Mouse (Mus musculus): Measurements from ENCODE around the gene Cep41. TPM values are rescaled to one million over a fixed set of nuclear protein-coding genes. Genes with fewer than 3 reads are reported as not detected.
A peak's percentile ranks its signal among the peaks of the same experiment; 100 is the strongest.

Gene Cep41
- polyA plus RNA-seq, 1 experiment from 2014 or later, result 4.7 TPM

GRCm38 (mm10) chr6:30621986-30622389 is 71.6 kb downstream of the Cep41 start:
- no peak overlapping the region for H3K9ac ChIP-seq (ENCODE audit: low read length)
- H3K9me3 ChIP-seq (ENCODE audit: control insufficient read depth, low read length), result no peaks in the 10 kb centered on the region
- DNase-seq (ENCODE audit: low spot score) (no peak), ATAC-seq (ENCODE audit: low FRiP score, low TSS enrichment) (no peak)
- no peaks in the 10 kb centered on the region for H3K27me3 ChIP-seq (ENCODE audit: control insufficient read depth, insufficient read depth, low read length)
- no peak for TF ChIP-seq CTCF (IDR thresholded peaks at IDR 0.05; ENCODE audit: low read depth)
- no peak for TF ChIP-seq EP300 (optimal IDR thresholded peaks at IDR 0.05)
- no peaks in the 10 kb centered on the region for H3K36me3 ChIP-seq (ENCODE audit: control insufficient read depth, insufficient read depth, low read length)
- H3K4me2 ChIP-seq (replicated peaks; ENCODE audit: low read depth), result no peak overlapping the region
- H3K4me3 ChIP-seq (ENCODE audit: low read depth, low read length), result no peak overlapping the region
- WGBS, result 38% methylated on average over 4 of the region's 4 CpGs
- H3K4me1 ChIP-seq (replicated peaks; ENCODE audit: control insufficient read depth, insufficient read depth), result peaks cover 2% of the 10 kb centered on the region; the same call in 1 of the 2 replicates
- no peak overlapping the region for H3K27ac ChIP-seq (replicated peaks)

GRCm38 (mm10) chr6:30620994-30621393 is 72.6 kb downstream of the Cep41 start:
- 75% methylated on average over 6 of the region's 6 CpGs for WGBS
- H3K4me3 ChIP-seq (ENCODE audit: low read depth, low read length), result no peak overlapping the region
- no peaks in the 10 kb centered on the region for H3K36me3 ChIP-seq (ENCODE audit: control insufficient read depth, insufficient read depth, low read length)
- TF ChIP-seq EP300 (optimal IDR thresholded peaks at IDR 0.05), result no peak
- TF ChIP-seq CTCF (IDR thresholded peaks at IDR 0.05; ENCODE audit: low read depth), result no peak
- no peak for DNase-seq (ENCODE audit: low spot score)
- no peaks in the 10 kb centered on the region for H3K27me3 ChIP-seq (ENCODE audit: control insufficient read depth, insufficient read depth, low read length)
- peaks cover 5% of the 10 kb centered on the region; the same call in 1 of the 2 replicates for H3K4me1 ChIP-seq (replicated peaks; ENCODE audit: control insufficient read depth, insufficient read depth)
- no peak for ATAC-seq (ENCODE audit: low FRiP score, low TSS enrichment)
- H3K27ac ChIP-seq (replicated peaks), result no peak overlapping the region; the same call in 1 of the 2 replicates
- H3K9me3 ChIP-seq (ENCODE audit: control insufficient read depth, low read length), result no peaks in the 10 kb centered on the region
- H3K4me2 ChIP-seq (replicated peaks; ENCODE audit: low read depth), result no peak overlapping the region
- H3K9ac ChIP-seq (ENCODE audit: low read length), result no peak overlapping the region

GRCm38 (mm10) chr6:30620591-30620990 is 73.0 kb downstream of the Cep41 start:
- no peak overlapping the region; the same call in 1 of the 2 replicates for H3K27ac ChIP-seq (replicated peaks)
- WGBS, result 56% methylated on average over 4 of the region's 4 CpGs
- DNase-seq (ENCODE audit: low spot score), result no peak

GRCm38 (mm10) chr6:30619606-30620005 is 73.9 kb downstream of the Cep41 start:
- Histone ChIP-seq H3K4me2 (replicated peaks; ENCODE audit: low read depth) (no peak overlapping the region), H3K36me3 (ENCODE audit: control insufficient read depth, insufficient read depth, low read length) (no peaks in the 10 kb centered on the region), H3K27ac (replicated peaks) (no peak overlapping the region), H3K9me3 (ENCODE audit: control insufficient read depth, low read length) (no peaks in the 10 kb centered on the region), H3K9ac (ENCODE audit: low read length) (no peak overlapping the region), H3K4me3 (ENCODE audit: low read depth, low read length) (no peak overlapping the region), H3K4me1 (replicated peaks; ENCODE audit: control insufficient read depth, insufficient read depth) (peaks cover 5% of the 10 kb centered on the region; the same call in 1 of the 2 replicates), H3K27me3 (ENCODE audit: control insufficient read depth, insufficient read depth, low read length) (no peaks in the 10 kb centered on the region)
- DNase-seq (ENCODE audit: low spot score) (no peak), ATAC-seq (ENCODE audit: low FRiP score, low TSS enrichment) (no peak)
- TF ChIP-seq CTCF (IDR thresholded peaks at IDR 0.05; ENCODE audit: low read depth) (no peak), EP300 (optimal IDR thresholded peaks at IDR 0.05) (no peak)
- 86% methylated on average over 5 of the region's 5 CpGs for WGBS

More at GRCm38 (mm10) chr6:30620591-30620990, 73.0 kb downstream of the Cep41 start:
- ATAC-seq (ENCODE audit: low FRiP score, low TSS enrichment), result no peak
- Histone ChIP-seq H3K4me1 (replicated peaks; ENCODE audit: control insufficient read depth, insufficient read depth) (peaks cover 5% of the 10 kb centered on the region; the same call in 1 of the 2 replicates), H3K4me3 (ENCODE audit: low read depth, low read length) (no peak overlapping the region), H3K36me3 (ENCODE audit: control insufficient read depth, insufficient read depth, low read length) (no peaks in the 10 kb centered on the region), H3K9me3 (ENCODE audit: control insufficient read depth, low read length) (no peaks in the 10 kb centered on the region), H3K9ac (ENCODE audit: low read length) (no peak overlapping the region), H3K4me2 (replicated peaks; ENCODE audit: low read depth) (no peak overlapping the region), H3K27me3 (ENCODE audit: control insufficient read depth, insufficient read depth, low read length) (no peaks in the 10 kb centered on the region)
- TF ChIP-seq EP300 (optimal IDR thresholded peaks at IDR 0.05) (no peak), CTCF (IDR thresholded peaks at IDR 0.05; ENCODE audit: low read depth) (no peak)

- Histone ChIP-seq H3K36me3 (ENCODE audit: control insufficient read depth, insufficient read depth, low read length) (no peaks in the 10 kb centered on the region), H3K4me1 (replicated peaks; ENCODE audit: control insufficient read depth, insufficient read depth) (peaks cover 5% of the 10 kb centered on the region; the same call in 1 of the 2 replicates), H3K9me3 (ENCODE audit: control insufficient read depth, low read length) (no peaks in the 10 kb centered on the region), H3K27ac (replicated peaks) (0 out of 2 replicates have a peak overlapping the region, but pooled peaks have one; percentile 14), H3K4me3 (ENCODE audit: low read depth, low read length) (no peak overlapping the region), H3K4me2 (replicated peaks; ENCODE audit: low read depth) (no peak overlapping the region), H3K27me3 (ENCODE audit: control insufficient read depth, insufficient read depth, low read length) (no peaks in the 10 kb centered on the region), H3K9ac (ENCODE audit: low read length) (no peak overlapping the region)
- no peak for DNase-seq (ENCODE audit: low spot score)
- WGBS, result 47% methylated on average over 6 of the region's 6 CpGs
- no peak for ATAC-seq (ENCODE audit: low FRiP score, low TSS enrichment)
- TF ChIP-seq EP300 (optimal IDR thresholded peaks at IDR 0.05), result no peak
- no peak for TF ChIP-seq CTCF (IDR thresholded peaks at IDR 0.05; ENCODE audit: low read depth)
Measured at GRCm38 (mm10) chr6:30618735-30619134, 74.8 kb downstream of the Cep41 start.

- Histone ChIP-seq H3K27me3 (ENCODE audit: control insufficient read depth, insufficient read depth, low read length) (no peaks in the 10 kb centered on the region), H3K9ac (ENCODE audit: low read length) (peak overlapping the region; percentile 38)
Measured at GRCm38 (mm10) chr6:30617959-30618590, 75.5 kb downstream of the Cep41 start.

More at GRCm38 (mm10) chr6:30617959-30618590, 75.5 kb downstream of the Cep41 start:
- DNase-seq (ENCODE audit: low spot score) (peak; percentile 34), ATAC-seq (ENCODE audit: low FRiP score, low TSS enrichment) (peak; percentile 75; the same call in 1 of the 2 replicates)
- TF ChIP-seq EP300 (optimal IDR thresholded peaks at IDR 0.05) (no peak), CTCF (IDR thresholded peaks at IDR 0.05; ENCODE audit: low read depth) (peak; percentile 37; the same call in 1 of the 2 replicates)
- Histone ChIP-seq H3K36me3 (ENCODE audit: control insufficient read depth, insufficient read depth, low read length) (no peaks in the 10 kb centered on the region), H3K9me3 (ENCODE audit: control insufficient read depth, low read length) (no peaks in the 10 kb centered on the region), H3K4me1 (replicated peaks; ENCODE audit: control insufficient read depth, insufficient read depth) (peaks cover 5% of the 10 kb centered on the region; the same call in 1 of the 2 replicates), H3K27ac (replicated peaks) (0 out of 2 replicates have a peak overlapping the region, but pooled peaks have one; percentile 6), H3K4me3 (ENCODE audit: low read depth, low read length) (no peak overlapping the region; the same call in 1 of the 2 replicates), H3K4me2 (replicated peaks; ENCODE audit: low read depth) (peak overlapping the region; percentile 41)
- 24% methylated on average over 18 of the region's 18 CpGs for WGBS

Data from stomach, postnatal 0 days (tissue).